Mouse (Mus musculus) layer of hippocampus, adult 8-10 months (tissue): ENCODE measurements around the gene Hgd. TPM values are rescaled to one million over a fixed set of nuclear protein-coding genes. Genes with fewer than 3 reads are reported as not detected.

Experiments used
- DNase-seq, 2 experiments: peaks; one replicate each; pipeline ENCODE4 v3.0.0; 2022; ENCODE audit warnings: low spot score in 2 of 2
- total RNA-seq, 4 experiments: library from RNA; stranded (reverse); gene quantifications; 2 replicates each; pipeline ENCODE4 v1.2.4; 2022

Hgd gene
- total RNA-seq, 4 experiments from 2014 or later = 0.47 TPM; not detected in 3

GRCm38 (mm10) chr16:37665394-37665935, 85.5 kb downstream of the Hgd start:
- no peak for DNase-seq

- DNase-seq = no peak
Measured at GRCm38 (mm10) chr16:37670666-37671283, 90.8 kb downstream of the Hgd start.

DNA sequence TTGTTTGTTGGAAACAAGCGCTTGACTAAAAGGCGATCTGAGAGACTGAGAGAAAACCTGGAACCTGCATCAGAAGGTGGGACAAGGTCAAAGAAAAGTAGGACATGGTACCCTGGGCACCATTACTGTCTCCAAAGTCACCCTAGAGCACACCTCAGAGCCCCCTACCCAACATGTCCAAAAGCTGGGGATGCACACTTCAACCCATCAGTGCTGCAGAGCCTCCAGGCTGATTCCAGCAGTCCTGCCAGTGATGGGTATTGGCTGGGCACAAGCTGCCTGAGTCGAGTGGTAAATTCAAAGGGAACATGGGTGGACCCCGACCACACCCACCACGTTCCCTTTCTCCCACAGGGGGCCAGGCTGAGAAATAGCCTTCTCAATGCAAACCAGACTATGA, 95.4 kb downstream of the Hgd start:
- DNase-seq = no peak

DNA sequence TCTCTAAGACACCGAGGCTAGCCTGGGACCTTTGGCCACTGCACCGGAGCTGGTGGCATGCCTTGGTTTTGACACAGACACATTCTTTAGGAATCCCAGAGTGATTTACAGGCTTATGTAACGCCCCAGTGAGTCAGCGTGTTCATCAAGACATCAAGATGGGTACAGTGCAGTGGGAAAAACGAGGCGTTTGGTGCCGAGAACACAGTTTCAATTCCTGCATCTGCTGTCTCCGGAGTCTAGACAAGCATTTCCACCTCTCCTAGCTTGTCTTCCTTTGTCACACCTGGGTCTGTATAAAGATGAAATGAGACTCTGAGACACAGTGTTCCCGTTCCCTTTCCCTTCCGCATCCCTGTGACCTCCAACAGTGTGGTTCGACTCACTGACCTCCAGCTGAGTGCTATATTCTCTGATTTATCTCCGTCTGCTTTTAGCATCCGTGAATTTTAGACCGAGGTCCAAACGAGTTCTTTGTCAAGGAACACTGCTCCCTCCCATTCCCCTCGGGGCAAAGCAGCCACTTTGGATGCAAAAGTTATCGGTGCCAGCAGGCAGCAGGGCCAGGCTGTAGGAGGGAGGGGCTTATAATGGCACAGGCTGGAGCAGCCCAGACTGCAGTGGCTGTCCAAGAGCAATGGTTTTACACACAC, 96.2 kb downstream of the Hgd start:
- peak; percentile 63 to 72 for DNase-seq

DNA sequence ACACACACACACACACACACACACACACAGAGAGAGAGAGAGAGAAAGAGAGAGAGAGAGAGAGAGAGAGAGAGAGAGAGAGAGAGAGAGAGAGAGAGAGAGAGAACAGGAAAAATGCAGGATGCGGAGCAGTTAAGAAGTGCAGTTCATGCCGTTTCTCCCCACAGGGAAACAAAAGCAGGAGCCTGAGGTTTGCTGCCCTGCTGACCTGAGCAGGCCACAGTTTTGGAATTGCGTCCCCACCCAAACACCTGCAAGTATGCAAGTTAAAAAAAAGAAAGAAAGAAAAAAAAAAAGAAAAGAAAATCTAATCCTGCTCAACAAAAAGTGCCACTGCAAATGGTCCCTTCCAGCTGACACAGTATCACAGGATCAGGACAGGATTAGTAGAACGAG, 96.7 kb downstream of the Hgd start:
- no peak for DNase-seq

- no peak for DNase-seq
Measured at GRCm38 (mm10) chr16:37677586-37677985, 97.6 kb downstream of the Hgd start.

GRCm38 (mm10) chr16:37680216-37680615, 100.3 kb downstream of the Hgd start:
- no peak for DNase-seq

DNA sequence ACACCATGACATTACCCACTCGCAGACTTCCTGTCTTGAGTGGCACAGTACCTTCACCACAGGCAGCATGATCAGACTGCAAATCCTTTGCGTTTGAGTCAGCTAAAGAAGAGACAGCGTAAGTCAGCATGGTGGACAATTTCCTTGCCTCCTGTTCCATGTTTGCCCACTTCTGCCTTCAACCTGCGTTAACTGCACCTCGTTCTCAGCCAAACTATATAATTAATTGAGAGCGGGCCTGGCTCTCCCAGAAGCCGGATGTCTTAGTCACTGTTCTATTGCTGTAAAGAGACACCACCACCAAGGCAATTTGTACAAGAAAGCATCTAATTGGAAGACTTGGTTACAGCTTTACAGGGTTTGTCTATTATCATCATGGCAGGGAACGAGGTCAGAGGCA, 100.9 kb downstream of the Hgd start:
- no peak for DNase-seq

Other genes with a start within 250 kb of the Hgd start
- gene Stxbp5l, start 195.2 kb upstream of the Hgd start, total RNA-seq = 100 to 1,000 TPM; 114 to 148 (median 127) TPM
- gene Gtf2e1, start 40.4 kb upstream of the Hgd start, total RNA-seq = 10 to 100 TPM; 16.7 to 18.6 (median 17.6) TPM
- gene Rabl3, start 40.3 kb upstream of the Hgd start, total RNA-seq = 1 to 10 TPM; 7.6 to 10.0 (median 8.7) TPM
- 10 to 100 TPM; 66.8 to 77.5 (median 69.6) TPM for gene Ndufb4, start 74.3 kb downstream of the Hgd start, total RNA-seq
- 10 to 100 TPM; 33.3 to 45.7 (median 36.2) TPM for gene Fstl1, start 196.7 kb downstream of the Hgd start, total RNA-seq